Mouse (Mus musculus) MEL (cell line): ENCODE measurements around the gene Bnip3. TPM values are rescaled to one million over a fixed set of nuclear protein-coding genes. Genes with fewer than 3 reads are reported as not detected.

Experiments
- DNase-seq: peaks from one replicate; pipeline ENCODE4 v3.0.0; 2011; ENCODE audit warnings: low read depth, low spot score
- H3K27ac ChIP-seq: 2 replicates; pipeline ENCODE4 v1.5.1; 2012; ENCODE audit warnings: low read depth, mild to moderate bottlenecking, control low read depth, low read length, moderate library complexity; ENCODE audit not compliant: control insufficient read depth
- H3K27me3 ChIP-seq, 2 experiments: fragments of 150-350 bp in 1 of 2; sonication (generic) in 1 of 2; 2 replicates each; pipeline ENCODE4 v1.6.1; 2012; ENCODE audit warnings: low read length in 2 of 2, mild to moderate bottlenecking in 2 of 2, improper control_type of control experiment in 1 of 2, moderate library complexity in 1 of 2; ENCODE audit not compliant: insufficient read depth in 2 of 2, control insufficient read depth in 1 of 2
- H3K36me3 ChIP-seq, 2 experiments: 2 replicates each; pipeline ENCODE4 v1.6.1; 2012 to 2014; ENCODE audit warnings: low read length in 2 of 2, improper control_type of control experiment in 1 of 2, inconsistent platforms in 1 of 2, mild to moderate bottlenecking in 1 of 2; ENCODE audit not compliant: insufficient read depth in 2 of 2, control insufficient read depth in 1 of 2
- H3K4me1 ChIP-seq, 2 experiments: fragments of 150-350 bp in 1 of 2; sonication (generic) in 1 of 2; 2 replicates each; pipeline ENCODE4 v1.6.1; 2012; ENCODE audit warnings: low read length in 2 of 2, improper control_type of control experiment in 1 of 2, mild to moderate bottlenecking in 1 of 2; ENCODE audit not compliant: insufficient read depth in 2 of 2, control insufficient read depth in 1 of 2
- H3K4me3 ChIP-seq, 2 experiments: fragments of 150-350 bp in 1 of 2; sonication (generic) in 1 of 2; 2 replicates each; pipeline ENCODE4 v1.5.1; 2012; ENCODE audit warnings: low read depth in 2 of 2, low read length in 2 of 2, mild to moderate bottlenecking in 2 of 2, moderate library complexity in 2 of 2, control low read depth in 1 of 2, improper control_type of control experiment in 1 of 2; ENCODE audit not compliant: control insufficient read depth in 1 of 2, insufficient read depth in 1 of 2
- H3K79me2 ChIP-seq: 2 replicates; pipeline ENCODE4 v1.6.1; 2012; ENCODE audit warnings: mild to moderate bottlenecking, low read length, moderate library complexity; ENCODE audit not compliant: control insufficient read depth, poor library complexity, insufficient read depth
- H3K9ac ChIP-seq: 2 replicates; pipeline ENCODE4 v1.6.1; 2012; ENCODE audit warnings: low read depth, mild to moderate bottlenecking, control low read depth, low read length, moderate library complexity; ENCODE audit not compliant: control insufficient read depth, poor library complexity, severe bottlenecking
- H3K9me3 ChIP-seq: fragments of 150-350 bp; sonication (generic); replicated peaks from 2 replicates; pipeline ENCODE4 v1.6.1; 2012; ENCODE audit warnings: mild to moderate bottlenecking, low read length, improper control_type of control experiment, moderate library complexity; ENCODE audit not compliant: insufficient read depth
- BHLHE40 ChIP-seq: IDR thresholded peaks from 2 replicates; pipeline ENCODE4 v1.6.1; 2012; ENCODE audit warnings: low read depth, mild to moderate bottlenecking, inconsistent platforms, low read length, improper control_type of control experiment, borderline replicate concordance
- CHD1 ChIP-seq: IDR thresholded peaks from 2 replicates; pipeline ENCODE4 v1.6.1; 2012; ENCODE audit warnings: low read depth, mild to moderate bottlenecking, inconsistent platforms, low read length, improper control_type of control experiment
- CHD2 ChIP-seq: IDR thresholded peaks from 2 replicates; pipeline ENCODE4 v1.6.1; 2011; ENCODE audit warnings: low read length, improper control_type of control experiment
- CTCF ChIP-seq, 3 experiments: IDR thresholded peaks in 2 of 3; conservative IDR thresholded peaks in 1 of 3; 2 replicates each; pipeline ENCODE4 v1.5.1; 2011 to 2012; ENCODE audit warnings: low read length in 3 of 3, low read depth in 2 of 3, mild to moderate bottlenecking in 2 of 3, improper control_type of control experiment in 1 of 3, inconsistent platforms in 1 of 3, mixed read lengths in 1 of 3, moderate library complexity in 1 of 3; ENCODE audit not compliant: control insufficient read depth in 1 of 3, insufficient read depth in 1 of 3, poor library complexity in 1 of 3, severe bottlenecking in 1 of 3
- E2F4 ChIP-seq: IDR thresholded peaks from 2 replicates; pipeline ENCODE4 v1.6.1; 2011; ENCODE audit warnings: low read depth, low read length, improper control_type of control experiment, borderline replicate concordance
- ELF1 ChIP-seq: IDR thresholded peaks from 2 replicates; pipeline ENCODE4 v1.6.1; 2014; ENCODE audit warnings: low read depth, mild to moderate bottlenecking, inconsistent platforms, low read length, improper control_type of control experiment, moderate library complexity
- EP300 ChIP-seq, 2 experiments: IDR thresholded peaks; 2 replicates each; pipeline ENCODE4 v1.6.1; 2011; ENCODE audit warnings: improper control_type of control experiment in 2 of 2, low read length in 2 of 2, low read depth in 1 of 2, mild to moderate bottlenecking in 1 of 2
- ETS1 ChIP-seq: IDR thresholded peaks from 2 replicates; pipeline ENCODE4 v1.6.1; 2012; ENCODE audit warnings: low read depth, mild to moderate bottlenecking, inconsistent platforms, low read length, improper control_type of control experiment, moderate library complexity
- GATA1 ChIP-seq: IDR thresholded peaks from 2 replicates; pipeline ENCODE4 v1.6.1; 2011; ENCODE audit warnings: low read depth, low read length, improper control_type of control experiment
- HCFC1 ChIP-seq: IDR thresholded peaks from 2 replicates; pipeline ENCODE4 v1.6.1; 2012; ENCODE audit warnings: low read depth, mild to moderate bottlenecking, inconsistent platforms, low read length, improper control_type of control experiment, moderate library complexity
- JUND ChIP-seq: IDR thresholded peaks from 2 replicates; pipeline ENCODE4 v1.6.1; 2011; ENCODE audit warnings: low read depth, mild to moderate bottlenecking, improper control_type of control experiment, low read length
- KAT2A ChIP-seq: conservative IDR thresholded peaks from 2 replicates; pipeline ENCODE4 v1.6.1; 2012; ENCODE audit warnings: low read depth, low read length, improper control_type of control experiment, inconsistent platforms
- MAFK ChIP-seq: IDR thresholded peaks from 2 replicates; pipeline ENCODE4 v1.6.1; 2011; ENCODE audit warnings: low read depth, mild to moderate bottlenecking, low read length, improper control_type of control experiment, borderline replicate concordance
- MAZ ChIP-seq: IDR thresholded peaks from 2 replicates; pipeline ENCODE4 v1.6.1; 2012; ENCODE audit warnings: low read depth, mild to moderate bottlenecking, inconsistent platforms, low read length, improper control_type of control experiment
- MEF2A ChIP-seq: IDR thresholded peaks from 2 replicates; pipeline ENCODE4 v1.6.1; 2014; ENCODE audit warnings: low read depth, mild to moderate bottlenecking, inconsistent platforms, low read length, improper control_type of control experiment; ENCODE audit not compliant: poor library complexity, insufficient replicate concordance, severe bottlenecking; ENCODE audit errors: extremely low read depth
- MXI1 ChIP-seq: IDR thresholded peaks from 2 replicates; pipeline ENCODE4 v1.6.1; 2011; ENCODE audit warnings: mild to moderate bottlenecking, low read depth, low read length, improper control_type of control experiment
- MYB ChIP-seq: IDR thresholded peaks from 2 replicates; pipeline ENCODE4 v1.6.1; 2011; ENCODE audit warnings: mild to moderate bottlenecking, low read depth, low read length, improper control_type of control experiment
- MYC ChIP-seq: IDR thresholded peaks from 2 replicates; pipeline ENCODE4 v1.6.1; 2011; ENCODE audit warnings: low read depth, mild to moderate bottlenecking, low read length, improper control_type of control experiment, moderate library complexity
- NRF1 ChIP-seq: IDR thresholded peaks from 2 replicates; pipeline ENCODE4 v1.6.1; 2014; ENCODE audit warnings: low read depth, mild to moderate bottlenecking, inconsistent platforms, low read length, improper control_type of control experiment, moderate library complexity; ENCODE audit not compliant: poor library complexity, insufficient read depth, severe bottlenecking
- POLR2A ChIP-seq, 2 experiments: IDR thresholded peaks; 2 replicates each; pipeline ENCODE4 v1.6.1; 2011 to 2012; ENCODE audit warnings: low read length in 2 of 2, mild to moderate bottlenecking in 2 of 2, control low read depth in 1 of 2, improper control_type of control experiment in 1 of 2, low read depth in 1 of 2, moderate library complexity in 1 of 2; ENCODE audit not compliant: control insufficient read depth in 1 of 2, insufficient read depth in 1 of 2, poor library complexity in 1 of 2
- POLR2AphosphoS2 ChIP-seq: IDR thresholded peaks from 2 replicates; pipeline ENCODE4 v1.6.1; 2011; ENCODE audit warnings: low read length, improper control_type of control experiment
- POLR2AphosphoS5 ChIP-seq: IDR thresholded peaks from 2 replicates; pipeline ENCODE4 v1.6.1; 2012; ENCODE audit warnings: low read depth, borderline replicate concordance, mild to moderate bottlenecking, inconsistent platforms, low read length, moderate library complexity, mixed read lengths
- RAD21 ChIP-seq: IDR thresholded peaks from 2 replicates; pipeline ENCODE4 v1.6.1; 2011; ENCODE audit warnings: mild to moderate bottlenecking, low read depth, low read length, improper control_type of control experiment
- RCOR1 ChIP-seq: IDR thresholded peaks from 2 replicates; pipeline ENCODE4 v1.6.1; 2012; ENCODE audit warnings: low read depth, mild to moderate bottlenecking, inconsistent platforms, low read length, improper control_type of control experiment
- SMC3 ChIP-seq: IDR thresholded peaks from 2 replicates; pipeline ENCODE4 v1.6.1; 2011; ENCODE audit warnings: low read depth, low read length, improper control_type of control experiment
- TAL1 ChIP-seq: IDR thresholded peaks from 2 replicates; pipeline ENCODE4 v1.6.1; 2012; ENCODE audit warnings: mild to moderate bottlenecking, inconsistent platforms, low read length, moderate library complexity, mixed read lengths
- TBP ChIP-seq: IDR thresholded peaks from 2 replicates; pipeline ENCODE4 v1.8.0; 2011; ENCODE audit warnings: low read depth, low read length, improper control_type of control experiment
- TCF12 ChIP-seq: IDR thresholded peaks from 2 replicates; pipeline ENCODE4 v1.6.1; 2014; ENCODE audit warnings: low read depth, mild to moderate bottlenecking, inconsistent platforms, low read length, improper control_type of control experiment, moderate library complexity
- USF1 ChIP-seq: IDR thresholded peaks from 2 replicates; pipeline ENCODE4 v1.6.1; 2014; ENCODE audit warnings: low read depth, mild to moderate bottlenecking, inconsistent platforms, low read length, improper control_type of control experiment, moderate library complexity
- USF2 ChIP-seq, 2 experiments: IDR thresholded peaks; 2 replicates each; pipeline ENCODE4 v1.6.1; 2011 to 2012; ENCODE audit warnings: improper control_type of control experiment in 2 of 2, low read length in 2 of 2, borderline replicate concordance in 1 of 2, inconsistent platforms in 1 of 2, low read depth in 1 of 2, mild to moderate bottlenecking in 1 of 2; ENCODE audit not compliant: insufficient read depth in 1 of 2
- ZC3H11A ChIP-seq: IDR thresholded peaks from 2 replicates; pipeline ENCODE4 v1.6.1; 2012; ENCODE audit warnings: low read depth, mild to moderate bottlenecking, inconsistent platforms, low read length, improper control_type of control experiment
- ZKSCAN1 ChIP-seq: IDR thresholded peaks from 2 replicates; pipeline ENCODE4 v1.6.1; 2012; ENCODE audit warnings: low read depth, mild to moderate bottlenecking, inconsistent platforms, low read length, improper control_type of control experiment, moderate library complexity
- ZMIZ1 ChIP-seq: IDR thresholded peaks from 2 replicates; pipeline ENCODE4 v1.6.1; 2012; ENCODE audit warnings: low read depth, mild to moderate bottlenecking, inconsistent platforms, low read length, improper control_type of control experiment, moderate library complexity
- ZNF384 ChIP-seq: IDR thresholded peaks from 2 replicates; pipeline ENCODE4 v1.6.1; 2012; ENCODE audit warnings: low read depth, mild to moderate bottlenecking, inconsistent platforms, low read length, improper control_type of control experiment
- polyA plus RNA-seq, 2 experiments: library from polyadenylated mRNA; stranded (reverse) in 1 of 2; unstranded in 1 of 2; fragments of >175 nt in 1 of 2; fragments of >200 nt in 1 of 2; gene quantifications; 2 replicates each; pipeline versions ENCODE4 v1.2.1 to v1.2.4; 2012; ENCODE audit warnings: low replicate concordance in 2 of 2, low read depth in 1 of 2; ENCODE audit not compliant: insufficient read length in 2 of 2, insufficient read depth in 1 of 2, missing spikeins in 1 of 2
- total RNA-seq: library from RNA; depleted of rRNA; stranded (reverse); fragments of 300-350 nt; gene quantifications from 2 replicates; pipeline ENCODE4 v1.2.3, GENCODE M21; 2012; rRNA removed

Gene Bnip3
- total RNA-seq, result 37.0 and 130 TPM in 2 replicates
- polyA plus RNA-seq, result 100 to 1,000 TPM in 1 of 2 experiments, not detected in 1; 135 TPM

DNA sequence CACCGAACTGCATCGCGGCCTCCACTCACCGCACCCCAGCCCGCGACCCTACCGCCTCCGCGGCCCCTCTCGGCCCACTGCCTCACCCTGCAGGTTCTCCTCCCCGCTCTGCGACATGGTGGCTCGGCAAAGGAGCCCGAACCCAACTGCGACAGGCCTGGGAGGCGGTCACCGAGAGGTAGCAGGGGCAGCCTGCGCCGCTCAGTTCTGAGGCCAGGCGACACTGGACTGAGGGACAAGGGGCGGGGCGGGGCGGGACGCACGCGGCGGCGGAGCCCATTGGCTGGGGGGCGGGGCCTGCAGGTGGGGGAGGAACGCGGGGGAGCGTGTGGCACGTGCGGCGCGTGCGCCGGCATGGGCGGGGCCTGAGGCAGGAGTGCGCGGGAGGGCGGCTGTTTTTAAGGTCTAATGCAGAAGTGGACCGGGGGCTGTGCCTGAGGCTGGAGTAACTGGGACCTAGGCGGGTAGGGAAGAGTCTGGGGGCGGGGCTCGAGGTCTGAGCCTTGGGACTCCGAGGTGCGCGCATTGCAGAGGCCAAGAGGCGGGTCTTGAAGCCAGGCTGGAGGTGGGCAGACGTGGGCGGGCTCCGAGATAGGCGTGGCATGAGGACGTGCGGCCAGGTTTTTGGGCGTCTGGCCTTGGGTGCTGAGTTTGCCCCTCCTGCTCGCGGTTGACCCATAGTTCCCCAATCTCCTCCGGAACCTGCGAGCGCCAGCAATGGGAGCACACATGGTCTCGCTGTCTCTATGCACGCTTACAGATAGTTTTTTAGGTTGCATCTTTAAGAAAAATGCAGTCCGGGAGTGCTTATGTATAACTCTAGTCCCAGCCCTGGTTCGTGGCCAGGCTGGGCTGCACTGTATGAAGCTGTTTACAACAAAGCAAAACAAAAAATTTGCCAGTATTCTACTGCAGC lies at the start of gene Bnip3:
Bnip3 (minus strand) TSS at position 243 of the 916 bp plus-strand sequence.
- Histone ChIP-seq H3K27ac (peak within 1 kb of the TSS; percentile 70), H3K36me3 (peaks cover 0 to 12% of the 10 kb centered on the region in 2 experiments; a peak in 3 of 4 replicates)
- TF ChIP-seq CTCF (IDR thresholded peaks at IDR 0.05 in 2 of 3, conservative IDR thresholded peaks at IDR 0.05 in 1 of 3; ENCODE audit: control insufficient read depth in 1 of 3, insufficient read depth in 1 of 3, low read depth in 2 of 3, low read length in 3 of 3, poor library complexity in 1 of 3, severe bottlenecking in 1 of 3), result no peak
- peak; percentile 35; the same call in 1 of the 2 replicates for TF ChIP-seq TCF12
- TF ChIP-seq ZMIZ1, result no peak
- no peak for TF ChIP-seq ETS1
- peak; percentile 47; the same call in 1 of the 2 replicates for TF ChIP-seq POLR2AphosphoS2
- peak; percentile 66; the same call in 1 of the 2 replicates for TF ChIP-seq MXI1
- no peak for TF ChIP-seq USF2 (IDR thresholded peaks at IDR 0.05; ENCODE audit: borderline replicate concordance in 1 of 2, insufficient read depth in 1 of 2, low read depth in 1 of 2, low read length in 2 of 2)
- no peak for TF ChIP-seq JUND
- TF ChIP-seq BHLHE40, result peak; percentile 99
- no peak for TF ChIP-seq GATA1
- peak; percentile 66; the same call in 1 of the 2 replicates for TF ChIP-seq TBP
- no peak for TF ChIP-seq KAT2A
- no peak for TF ChIP-seq MEF2A
- TF ChIP-seq MAFK, result no peak
- TF ChIP-seq TAL1, result no peak
- no peak for TF ChIP-seq ZC3H11A
- peak; percentile 80; the same call in 1 of the 2 replicates for TF ChIP-seq MAZ
- TF ChIP-seq MYC, result peak; percentile 57; the same call in 1 of the 2 replicates
- no peak for TF ChIP-seq ELF1
- no peak for TF ChIP-seq EP300 (IDR thresholded peaks at IDR 0.05; ENCODE audit: low read depth in 1 of 2, low read length in 2 of 2)
- TF ChIP-seq ZNF384, result no peak
- no peak for TF ChIP-seq E2F4
- TF ChIP-seq HCFC1, result no peak; the same call in 1 of the 2 replicates
- TF ChIP-seq POLR2A (IDR thresholded peaks at IDR 0.05; ENCODE audit: control insufficient read depth in 1 of 2, insufficient read depth in 1 of 2, low read depth in 1 of 2, low read length in 2 of 2, poor library complexity in 1 of 2), result peak; percentile 70 to 86
- TF ChIP-seq POLR2AphosphoS5, result no peak
- TF ChIP-seq SMC3, result no peak
- TF ChIP-seq MYB, result no peak
- TF ChIP-seq RAD21, result no peak
- TF ChIP-seq CHD2, result no peak
- TF ChIP-seq USF1, result peak; percentile 67
- TF ChIP-seq CHD1, result no peak
- no peak for TF ChIP-seq RCOR1
- no peak for TF ChIP-seq ZKSCAN1
- peak; percentile 74 for TF ChIP-seq NRF1

More for the DNA sequence above, at the start of gene Bnip3:
- Histone ChIP-seq H3K9me3 (no peaks in the 10 kb centered on the region), H3K4me1 (peaks cover 3 to 19% of the 10 kb centered on the region in 2 experiments), H3K4me3 (peak within 1 kb of the TSS; percentile 93), H3K9ac (peak within 1 kb of the TSS; percentile 77), H3K79me2 (peaks cover 12% of the 10 kb centered on the region), H3K27me3 (no peaks in the 10 kb centered on the region)
- DNase-seq, result peak; percentile 99
